Comparison of ENCODE assay signal across 17 mouse cellular contexts in the genomic region with DNA sequence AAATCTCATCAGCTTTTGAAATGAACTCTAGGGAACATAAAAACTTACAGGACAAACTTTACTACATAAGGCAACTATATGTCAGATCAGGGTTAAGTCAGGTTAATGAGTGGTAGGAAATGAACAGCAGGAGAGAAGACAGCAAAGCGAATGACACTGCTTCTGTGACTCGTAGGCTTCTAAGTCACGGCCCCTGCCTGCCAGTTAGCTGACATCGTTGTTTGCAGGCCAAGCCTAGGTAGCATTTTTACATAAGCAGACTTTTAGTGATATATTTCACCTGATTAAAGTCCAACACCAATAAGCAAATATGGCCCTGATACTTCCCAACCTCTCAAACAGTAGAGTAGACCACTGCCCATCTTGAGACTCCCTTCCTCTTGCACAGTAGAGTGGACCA. TPM values are rescaled to one million over a fixed set of nuclear protein-coding genes. Genes with fewer than 3 reads are reported as not detected.
DNase-seq lines count a peak whose midpoint lies in the region; ATAC-seq and TF ChIP-seq lines count a peak whose summit lies in the region.
"Had no signal": no experiment of that assay in that cellular context is flagged by ENCODE, and none has a peak within 500 bp of the region (broad histone marks: within the 10 kb centered on the region; RNA-seq: fewer than 3 reads in every experiment).

No protein-coding gene starts in this region.

- peaks cover 68% of the 10 kb centered on the region for H3K79me2 ChIP-seq in CH12.LX (replicated peaks; ENCODE audit: control insufficient read depth, extremely low read depth, insufficient read depth, poor library complexity, severe bottlenecking)

- H3K4me1 ChIP-seq in kidney, adult 2 months (ENCODE audit: control insufficient read depth, insufficient read depth, low read length): peaks cover 24% of the 10 kb centered on the region
- peaks cover 63% of the 10 kb centered on the region for H3K4me1 ChIP-seq in megakaryocyte, embryonic 14.5 days
- peaks cover 8 to 72% of the 10 kb centered on the region in 2 experiments for H3K4me1 ChIP-seq in CH12.LX (ENCODE audit: control insufficient read depth in 1 of 2, insufficient read depth in 2 of 2)
- H3K4me1 ChIP-seq: embryonic facial prominence, embryonic 12.5 days had no signal

- no peak for DNase-seq in kidney, adult 2 months
- no peak for DNase-seq in kidney, postnatal 10 days
- no peak for DNase-seq in CH12.LX (ENCODE audit: extremely low read depth)
- no peak for DNase-seq in spleen, postnatal 14 days (ENCODE audit: low spot score in 2 of 2)
- DNase-seq: adrenal gland, adult 8-10 months; cerebellum, adult 11-12 months; cerebellum, adult 9-10 months; cerebellum, postnatal 25 days; gastrocnemius, postnatal 14 days; heart, postnatal 36 days had no signal

- no peaks in the 10 kb centered on the region for H3K27me3 ChIP-seq in kidney, adult 2 months (replicated peaks; ENCODE audit: control insufficient read depth, insufficient read depth, low read length)
- no peaks in the 10 kb centered on the region for H3K27me3 ChIP-seq in megakaryocyte, embryonic 14.5 days (replicated peaks)
- no peaks in the 10 kb centered on the region for H3K27me3 ChIP-seq in CH12.LX (replicated peaks)
- H3K27me3 ChIP-seq: embryonic facial prominence, embryonic 12.5 days; forebrain, embryonic 15.5 days; heart, embryonic 13.5 days; hindbrain, embryonic 15.5 days had no signal

- H3K36me3 ChIP-seq in kidney, adult 2 months (ENCODE audit: control insufficient read depth, insufficient read depth, low read length): no peaks in the 10 kb centered on the region
- H3K36me3 ChIP-seq in megakaryocyte, embryonic 14.5 days (replicated peaks; ENCODE audit: low read length): peaks cover 54% of the 10 kb centered on the region
- peaks cover 3 to 11% of the 10 kb centered on the region in 2 experiments for H3K36me3 ChIP-seq in CH12.LX (replicated peaks in 1 of 2; ENCODE audit: control insufficient read depth in 1 of 2, insufficient read depth in 1 of 2, low read length in 1 of 2)
- H3K36me3 ChIP-seq: forebrain, embryonic 15.5 days; hindbrain, embryonic 15.5 days had no signal

- TF ChIP-seq POLR2A in kidney, adult 2 months (IDR thresholded peaks at IDR 0.05; ENCODE audit: low read depth, low read length): no peak
- no peak for TF ChIP-seq POLR2A in CH12.LX (IDR thresholded peaks at IDR 0.05; ENCODE audit: low read depth, low read length)

- H3K9ac ChIP-seq in CH12.LX (ENCODE audit: insufficient read depth, low read depth): peak overlapping the region; percentile 38; the same call in 1 of the 2 replicates
- H3K9ac ChIP-seq: embryonic facial prominence, embryonic 12.5 days; forebrain, embryonic 15.5 days; heart, embryonic 13.5 days; hindbrain, embryonic 15.5 days had no signal

- TF ChIP-seq RAD21 in CH12.LX (IDR thresholded peaks at IDR 0.05; ENCODE audit: low read depth, low read length): no peak

- peak overlapping the region; percentile 42 for H3K4me2 ChIP-seq in CH12.LX (ENCODE audit: insufficient read depth, low read depth, poor library complexity, severe bottlenecking)
- H3K4me2 ChIP-seq: embryonic facial prominence, embryonic 12.5 days; forebrain, embryonic 15.5 days; heart, embryonic 13.5 days; hindbrain, embryonic 15.5 days had no signal

- dilution Hi-C loops in CH12.LX (cut with MboI; ENCODE audit: extremely low pct_ligation_motif_present, extremely low pct_unique_long_range_greater_than_20kb, low sequenced_read_pairs): no loop called here

- no peak overlapping the region for H3K4me3 ChIP-seq in kidney, adult 2 months (ENCODE audit: insufficient read depth, low read depth, low read length)
- H3K4me3 ChIP-seq in megakaryocyte, embryonic 14.5 days (replicated peaks): peak overlapping the region; percentile 47
- no peak overlapping the region for H3K4me3 ChIP-seq in CH12.LX (replicated peaks in 1 of 3; ENCODE audit: low read depth in 2 of 3, low read length in 2 of 3, poor library complexity in 1 of 3)
- H3K4me3 ChIP-seq: embryonic facial prominence, embryonic 12.5 days; forebrain, embryonic 15.5 days; heart, embryonic 13.5 days; hindbrain, embryonic 15.5 days had no signal

- no peak for TF ChIP-seq CTCF in kidney, adult 2 months (conservative IDR thresholded peaks at IDR 0.05; ENCODE audit: insufficient read depth, insufficient read length, low read depth, low read length)
- TF ChIP-seq CTCF in CH12.LX (conservative IDR thresholded peaks at IDR 0.05 in 1 of 2, IDR thresholded peaks at IDR 0.05 in 1 of 2; ENCODE audit: low read depth in 2 of 2, low read length in 2 of 2): no peak

- 26% methylated on average over 4 of the region's 4 CpGs for WGBS in kidney, adult 2 months

- no peaks in the 10 kb centered on the region for H3K9me3 ChIP-seq in megakaryocyte, embryonic 14.5 days
- no peaks in the 10 kb centered on the region for H3K9me3 ChIP-seq in CH12.LX (replicated peaks; ENCODE audit: low read length)
- H3K9me3 ChIP-seq: embryonic facial prominence, embryonic 12.5 days; forebrain, embryonic 15.5 days; G1E; heart, embryonic 13.5 days; hindbrain, embryonic 15.5 days had no signal

- no peak for TF ChIP-seq EP300 in CH12.LX (IDR thresholded peaks at IDR 0.05; ENCODE audit: low read length)

- in situ Hi-C loops in CH12.LX (cut with MboI; ENCODE audit: low pct_ligation_motif_present, low pct_unique_long_range_greater_than_20kb, low sequenced_read_pairs): no loop called here

- ATAC-seq in megakaryocyte, adult 5-6 weeks (ENCODE audit: poor library complexity, severe bottlenecking): no peak
- ATAC-seq: forebrain, embryonic 15.5 days had no signal

- 0 out of 2 replicates have a peak overlapping the region, but pooled peaks have one; percentile 22 for H3K27ac ChIP-seq in kidney, adult 2 months (ENCODE audit: insufficient read depth, low read depth, low read length)
- H3K27ac ChIP-seq in CH12.LX (ENCODE audit: insufficient read depth, low read depth): peak overlapping the region; percentile 67
- H3K27ac ChIP-seq: embryonic facial prominence, embryonic 12.5 days; forebrain, embryonic 15.5 days; heart, embryonic 13.5 days; hindbrain, embryonic 15.5 days had no signal

TF ChIP-seq in CH12.LX, 34 proteins besides CTCF, POLR2A, EP300 and RAD21:
- no peak for TF ChIP-seq ZMIZ1 (IDR thresholded peaks at IDR 0.05; ENCODE audit: low read depth, low read length)
- TF ChIP-seq USF2 (conservative IDR thresholded peaks at IDR 0.05; ENCODE audit: low read depth, low read length): no peak
- TF ChIP-seq PAX5 (IDR thresholded peaks at IDR 0.05; ENCODE audit: low read length): no peak
- no peak for TF ChIP-seq MAFK (IDR thresholded peaks at IDR 0.05; ENCODE audit: insufficient replicate concordance, low read length)
- peak; percentile 65 for TF ChIP-seq CHD1 (IDR thresholded peaks at IDR 0.05; ENCODE audit: low read depth, low read length)
TF ChIP-seq in CH12.LX: peak in this region for 1.

RNA-seq across cellular contexts. Expression of a gene that starts 8.6 kb away (rescaled TPM):
- 13.8 and 20.0 TPM in 2 replicates for polyA plus RNA-seq in kidney, adult 2 months (2012; rRNA removed)
- polyA plus RNA-seq in megakaryocyte, embryonic 14.5 days (2012; ENCODE audit: insufficient read depth, low replicate concordance): 1.2 TPM in 1 of 2 replicates, not detected in the other
- total RNA-seq in megakaryocyte, adult 5-6 weeks (2015): 38.9 and 41.4 TPM in 2 replicates
- 46.1 and 49.5 TPM in 2 replicates for total RNA-seq in megakaryocyte, adult 5-6 weeks (2017)
- 29.5 and 31.1 TPM in 2 replicates for total RNA-seq in CH12.LX (2012; rRNA removed)
- total RNA-seq in CH12.LX (2014; rRNA removed): 67.6 and 77.0 TPM in 2 replicates
- 37.4 and 38.2 TPM in 2 replicates for polyA plus RNA-seq in CH12.LX (2012; ENCODE audit: insufficient read length, low read depth)

RNA-seq across cellular contexts. Expression of a gene that starts 59.7 kb away (rescaled TPM):
- polyA plus RNA-seq in kidney, adult 2 months (2012; rRNA removed): 56.9 and 58.7 TPM in 2 replicates
- polyA plus RNA-seq in megakaryocyte, embryonic 14.5 days (2012; ENCODE audit: insufficient read depth, low replicate concordance): 5.0 and 8.8 TPM in 2 replicates
- 47.3 and 50.7 TPM in 2 replicates for total RNA-seq in megakaryocyte, adult 5-6 weeks (2015)
- total RNA-seq in megakaryocyte, adult 5-6 weeks (2017): 48.5 and 49.2 TPM in 2 replicates
- total RNA-seq in CH12.LX (2012; rRNA removed) (64.5 and 68.6 TPM in 2 replicates), CH12.LX (2014; rRNA removed) (52.6 and 52.7 TPM in 2 replicates)
- 54.6 and 60.5 TPM in 2 replicates for polyA plus RNA-seq in CH12.LX (2012; ENCODE audit: insufficient read length, low read depth)
